Mouse (Mus musculus): ENCODE data around the gene Gm49661.

The Gm49661 gene

GRCm38 (mm10) chr8:84969241-84970134 lies at the start of gene Gm49661, which contains the start of the genes Prdx2 and Rnaseh2a:
Gene Gm49661, minus strand, starts transcription at chr8:84969433.
Gene Prdx2, plus strand, starts transcription at chr8:84969587.
Gene Rnaseh2a, minus strand, starts transcription at chr8:84969767.
- peak; percentile 89 for DNase-seq

GRCm38 (mm10) chr8:85017209-85017608 lies 48.0 kb upstream of the Gm49661 start:
- DNase-seq, result no peak

- DNase-seq, result no peak
These were observed 47.5 kb upstream of the Gm49661 start for GRCm38 (mm10) chr8:85016724-85017123.

DNA sequence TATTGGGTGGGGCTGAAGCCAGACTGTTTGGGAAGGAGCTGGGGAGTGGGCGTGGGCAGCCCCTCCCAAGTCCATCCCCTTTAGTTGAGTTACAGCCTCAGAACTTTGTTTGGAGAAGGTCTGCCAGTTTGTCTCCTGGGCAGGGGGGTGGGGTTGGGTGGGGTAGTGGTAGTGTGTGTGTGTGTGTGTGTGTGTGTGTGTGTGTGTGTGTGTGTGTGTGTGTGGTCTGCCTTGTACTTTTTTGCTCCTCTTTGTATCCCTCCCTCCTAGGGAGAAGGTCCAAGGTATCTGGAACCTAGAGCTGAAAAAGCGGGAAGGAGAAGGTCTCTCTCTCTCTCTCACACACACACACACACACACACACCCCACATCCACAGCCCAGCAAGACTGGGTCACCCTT lies 45.2 kb upstream of the Gm49661 start, which contains the start of gene Best2:
Gene Best2, minus strand, starts transcription at position 101 of the 400 bp plus-strand sequence.
- no peak for DNase-seq

GRCm38 (mm10) chr8:85013230-85013840 lies 44.1 kb upstream of the Gm49661 start:
- peak; percentile 90 for DNase-seq

DNA sequence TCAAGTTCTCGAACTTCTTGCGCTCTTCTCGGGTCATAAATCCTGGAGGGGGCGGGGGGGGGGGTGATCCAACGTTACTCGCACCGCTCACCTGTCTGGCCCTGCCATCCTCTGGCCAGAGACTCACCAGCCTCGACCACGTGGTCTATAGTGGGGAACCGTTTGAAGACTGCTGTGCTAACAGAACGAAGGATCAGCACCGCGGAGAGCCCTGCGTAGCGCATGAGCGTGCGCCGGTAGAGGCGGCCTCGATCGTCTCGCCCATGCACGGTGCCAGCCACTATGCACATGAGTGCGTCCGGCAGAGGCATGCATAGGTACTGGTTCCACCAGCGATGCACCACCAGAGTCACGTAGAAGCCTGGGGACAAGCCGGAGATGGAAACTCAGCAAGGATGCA lies 42.0 kb upstream of the Gm49661 start:
- peak; percentile 25 for DNase-seq

- peak; percentile 32 for DNase-seq
These were observed 38.5 kb upstream of the Gm49661 start for GRCm38 (mm10) chr8:85007686-85008085.

DNA sequence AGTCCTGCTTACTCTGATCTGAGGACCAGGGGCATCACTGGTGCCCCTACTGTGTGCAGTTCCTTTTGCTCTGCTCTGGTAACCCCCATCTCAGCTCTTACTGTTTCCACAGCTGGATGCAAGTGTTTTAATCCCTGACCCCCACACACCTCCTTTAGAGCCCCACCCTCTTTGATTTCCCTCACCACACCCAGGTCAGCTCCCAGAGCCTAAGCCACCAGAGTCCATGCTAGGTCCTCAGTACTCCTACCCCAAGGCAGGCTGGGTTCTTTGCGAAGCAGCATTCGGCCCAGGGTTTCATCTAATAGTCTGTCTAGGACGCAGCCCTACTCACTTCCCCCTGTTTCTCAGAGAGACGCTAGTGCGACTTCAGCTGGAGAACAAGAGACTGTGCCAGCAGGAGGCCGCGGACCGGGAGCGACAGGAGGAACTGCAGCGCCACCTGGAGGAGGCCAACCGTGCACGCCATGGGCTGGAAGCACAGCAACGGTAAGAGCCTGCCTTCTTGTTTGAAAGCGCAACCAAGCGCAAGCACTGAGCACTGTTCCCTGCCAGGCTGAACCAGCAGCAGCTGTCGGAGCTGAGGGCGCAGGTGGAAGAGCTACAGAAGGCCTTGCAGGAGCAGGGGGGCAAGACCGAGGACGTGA lies 28.5 kb upstream of the Gm49661 start:
- DNase-seq, result peak; percentile 93

DNA sequence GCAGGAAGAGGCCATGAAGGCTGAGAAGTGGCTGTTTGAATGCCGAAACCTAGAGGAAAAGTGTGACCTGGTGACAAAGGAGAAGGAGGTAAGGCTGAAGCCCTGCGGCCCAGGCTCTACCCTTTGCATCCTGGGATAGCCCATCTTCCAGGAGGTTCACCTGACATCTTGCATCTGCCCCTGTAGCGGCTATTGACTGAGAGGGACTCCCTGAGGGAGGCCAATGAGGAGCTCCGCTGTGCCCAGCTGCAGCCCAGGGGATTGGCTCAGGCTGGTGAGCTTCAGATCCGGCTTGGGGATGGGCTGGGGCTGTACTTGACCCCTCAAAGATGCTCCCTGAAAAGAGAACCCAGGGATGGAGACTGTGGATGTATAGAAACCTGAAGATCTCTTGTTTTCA lies 27.7 kb upstream of the Gm49661 start:
- no peak for DNase-seq

DNA sequence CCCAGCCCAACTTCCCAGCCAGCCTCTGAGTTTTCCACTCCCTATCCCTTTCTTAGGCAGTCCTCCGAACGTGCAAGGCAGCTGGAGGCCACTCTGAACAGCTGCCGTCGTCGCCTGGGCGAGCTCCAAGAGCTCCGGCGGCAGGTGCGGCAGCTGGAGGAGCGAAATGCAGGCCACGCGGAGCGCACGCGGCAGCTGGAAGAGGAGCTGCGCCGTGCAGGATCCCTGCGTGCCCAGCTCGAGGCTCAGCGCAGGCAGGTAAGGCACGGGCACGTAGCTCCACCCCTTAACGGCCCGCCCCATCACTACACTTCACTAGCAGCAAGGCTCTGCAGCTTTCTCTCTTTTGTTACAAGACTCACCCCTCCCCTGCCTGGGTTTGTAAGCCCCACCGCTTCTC lies 26.4 kb upstream of the Gm49661 start:
- peak; percentile 40 for DNase-seq

DNA sequence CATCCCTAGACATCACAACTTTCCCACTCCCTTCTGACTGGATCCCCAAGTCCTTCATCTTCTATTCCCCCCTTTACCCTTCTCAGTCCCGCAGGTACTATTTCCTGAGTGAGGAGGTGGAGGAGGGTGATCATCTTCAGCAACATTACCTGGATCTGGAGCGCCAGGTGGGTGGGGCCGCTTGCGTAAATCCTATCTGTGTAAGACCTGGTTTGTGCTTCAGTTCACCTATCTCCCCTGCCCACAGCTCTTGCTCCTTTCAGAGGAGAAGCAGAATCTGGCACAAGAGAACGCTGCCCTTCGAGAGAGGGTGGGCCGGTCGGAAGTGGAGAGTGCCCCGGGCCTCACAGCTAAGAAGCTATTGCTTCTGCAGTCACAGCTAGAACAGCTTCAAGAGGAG lies 25.1 kb upstream of the Gm49661 start:
- DNase-seq, result no peak

DNA sequence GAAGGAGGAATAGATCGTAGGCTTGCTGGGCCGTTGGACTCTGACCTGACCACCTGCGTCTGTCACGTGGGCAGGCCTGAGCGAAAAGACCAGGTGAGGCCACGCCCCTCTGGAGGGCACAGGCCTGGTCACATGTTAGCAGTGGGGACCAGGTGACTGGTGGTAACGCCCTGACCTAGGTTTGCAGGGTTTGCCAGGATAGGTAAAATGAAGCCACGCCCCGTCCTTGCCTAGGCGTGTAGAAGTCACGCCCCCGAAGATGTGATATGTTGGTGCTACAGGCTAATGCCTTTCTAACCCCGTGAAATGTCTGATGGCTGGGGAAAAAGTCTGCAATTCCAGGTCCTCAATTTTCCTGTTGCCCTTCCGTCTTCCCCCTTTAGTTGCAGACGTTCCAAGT lies 21.6 kb upstream of the Gm49661 start:
- DNase-seq, result peak; percentile 62

DNA sequence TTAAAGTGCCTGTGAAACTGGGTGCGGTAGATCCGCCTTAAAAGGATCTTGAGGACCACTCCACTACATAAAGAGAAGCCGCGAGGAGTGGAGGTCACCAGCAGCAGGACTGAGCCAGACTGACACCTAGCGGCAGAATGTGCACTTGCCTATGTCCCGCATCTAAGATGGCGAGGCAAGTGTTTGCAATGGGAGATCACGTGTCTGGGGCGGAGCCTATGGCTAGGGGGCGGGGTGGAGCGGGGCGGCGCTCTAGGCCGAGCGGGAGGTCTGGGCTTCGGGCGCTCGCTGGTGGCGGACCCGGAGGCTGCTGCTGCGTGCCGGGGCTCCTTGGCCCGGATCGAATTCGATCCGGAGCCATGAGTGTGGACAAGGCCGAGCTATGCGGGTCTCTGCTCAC lies 21.1 kb upstream of the Gm49661 start, which contains the start of gene Hook2:
Gene Hook2, plus strand, starts transcription at position 255 of the 400 bp plus-strand sequence.
- peak; percentile 98 for DNase-seq

- peak; percentile 95 for DNase-seq
These were observed 20.6 kb upstream of the Gm49661 start for GRCm38 (mm10) chr8:84989810-84990209.

GRCm38 (mm10) chr8:84989311-84989731 lies 20.1 kb upstream of the Gm49661 start:
- peak; percentile 34 for DNase-seq

GRCm38 (mm10) chr8:84987903-84988302 lies 18.7 kb upstream of the Gm49661 start:
- no peak for DNase-seq

DNA sequence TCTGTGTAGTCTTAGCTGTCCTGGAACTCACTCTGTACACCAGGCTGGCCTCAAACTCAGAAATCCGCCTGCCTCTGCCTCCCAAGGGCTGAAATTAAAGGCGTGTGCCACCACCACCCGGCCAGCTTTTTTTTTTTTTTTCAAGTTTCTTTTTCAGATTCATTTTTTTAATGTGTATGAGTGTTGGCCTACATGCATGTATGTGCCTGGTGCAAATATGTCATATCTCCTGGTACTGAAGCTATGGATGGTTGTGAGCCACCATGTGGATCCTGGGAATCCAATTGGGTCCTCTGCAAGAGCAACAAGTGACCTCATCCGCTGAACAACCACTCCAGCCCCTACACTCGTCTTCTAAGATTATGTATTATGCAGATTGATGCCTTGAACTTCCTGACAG lies 18.2 kb upstream of the Gm49661 start:
- DNase-seq, result no peak

GRCm38 (mm10) chr8:84986379-84986945 lies 17.2 kb upstream of the Gm49661 start:
- no peak for DNase-seq

- DNase-seq, result peak; percentile 88
These were observed 16.6 kb upstream of the Gm49661 start for GRCm38 (mm10) chr8:84985684-84986378.

DNA sequence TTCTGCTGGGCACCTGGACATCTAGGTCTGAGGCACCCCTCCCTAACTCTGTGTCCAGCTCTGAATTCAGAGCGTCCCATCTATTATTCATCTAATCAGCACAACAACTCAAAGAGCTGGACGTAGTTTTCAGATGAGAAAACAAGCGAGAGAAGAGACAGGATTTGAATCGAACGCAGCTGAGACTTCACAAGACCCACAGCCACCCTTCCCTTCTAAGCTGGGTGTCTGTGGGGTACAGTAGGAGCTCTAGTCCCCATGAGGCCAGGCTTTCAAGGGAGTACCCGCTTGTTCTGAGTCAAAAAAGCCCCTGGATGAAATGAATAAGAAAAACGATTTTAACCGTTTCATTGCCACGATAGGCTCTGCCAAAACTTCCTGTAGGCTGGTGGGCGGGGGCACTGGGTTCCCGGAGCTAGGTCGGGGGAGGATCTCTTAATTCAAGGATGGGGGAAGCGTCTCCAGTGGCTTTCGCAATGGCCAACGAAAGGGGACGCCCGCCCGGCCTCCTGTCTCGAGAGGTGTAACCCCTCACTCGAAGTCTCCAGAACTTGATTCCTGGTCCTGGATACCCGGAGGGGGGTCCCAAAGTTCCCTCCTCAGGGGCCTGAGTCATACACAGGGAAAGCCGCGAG lies 15.9 kb upstream of the Gm49661 start:
- peak; percentile 56 for DNase-seq

GRCm38 (mm10) chr8:84984294-84985048 lies 15.2 kb upstream of the Gm49661 start:
- DNase-seq, result peak; percentile 20

Measured in embryo, embryonic 11 days (tissue).